Mouse (Mus musculus) thymus, postnatal 14 days (tissue): Measurements from ENCODE around the gene Vmn1r220.
"Not testable (repeated sequence)": the region's sequence is repeated elsewhere in the genome, so short reads cannot be mapped to it uniquely, and the experiment has no call there.

Experiments
- DNase-seq: peaks from one replicate; pipeline ENCODE4 v3.0.0; 2021

Vmn1r220 gene

DNA sequence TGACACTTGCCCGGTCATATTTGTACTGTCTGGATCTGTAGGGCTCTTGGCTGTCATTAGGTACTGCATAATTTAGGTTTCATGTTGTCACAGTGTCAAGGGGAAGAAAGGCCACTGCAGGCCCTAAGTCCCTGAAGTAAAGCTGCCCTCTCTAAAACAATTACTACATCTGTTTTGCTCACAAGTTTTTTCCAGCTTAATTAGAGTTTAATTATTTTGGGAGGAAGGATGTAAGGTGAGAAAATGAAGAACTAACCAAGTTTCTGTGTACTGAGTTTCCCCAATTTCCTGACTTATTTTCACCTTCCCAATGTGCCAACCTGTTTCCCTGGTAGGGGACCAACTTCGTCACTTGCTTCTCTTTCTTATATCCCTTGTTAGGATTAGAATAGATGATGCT lies at the start of gene Vmn1r220:
TSS of gene Vmn1r220 (minus strand) at position 101 of the 400 bp plus-strand sequence.
- no peak for DNase-seq

DNA sequence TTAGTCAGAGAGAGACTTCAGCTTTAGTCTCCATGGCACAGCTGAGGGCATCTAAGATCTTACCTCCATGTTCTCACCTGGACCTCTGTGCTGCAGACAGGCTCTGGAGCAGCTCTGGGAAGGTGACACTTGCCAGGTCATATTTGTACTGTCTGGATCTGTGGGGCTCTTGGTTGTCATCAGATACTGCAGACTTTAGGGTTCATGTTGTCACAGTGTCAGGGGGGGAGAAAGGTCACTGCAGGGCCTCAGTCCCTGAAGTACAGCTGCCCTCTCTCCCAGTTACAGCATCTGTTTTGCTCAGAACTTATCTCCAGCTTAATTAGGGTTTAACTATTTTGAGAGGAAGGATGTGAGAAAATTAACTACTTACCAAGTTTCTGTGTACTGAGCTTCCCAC lies 48.1 kb upstream of the Vmn1r220 start, which contains the start of gene Vmn1r222:
TSS of gene Vmn1r222 (minus strand) at position 101 of the 400 bp plus-strand sequence.
- not testable (repeated sequence) for DNase-seq

DNA sequence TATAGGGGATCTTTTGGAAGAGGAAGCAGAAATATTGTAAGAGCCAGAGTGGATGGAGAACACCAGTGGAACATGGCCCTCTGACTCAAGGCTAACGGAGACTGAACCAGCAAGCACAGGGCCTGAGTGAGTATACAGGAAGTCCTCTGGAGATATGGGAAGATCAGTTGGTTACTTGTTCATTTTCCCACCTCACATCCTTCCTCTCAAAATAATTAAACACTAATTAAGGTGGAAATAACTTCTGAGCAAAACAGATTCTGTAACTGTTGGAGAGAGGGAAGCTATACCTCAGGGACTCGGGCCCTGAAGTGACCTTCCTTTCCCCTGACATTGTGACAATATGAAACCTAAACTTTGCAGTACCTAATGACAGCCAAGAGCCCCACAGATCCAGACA lies 26.1 kb upstream of the Vmn1r220 start, which contains the start of gene Vmn1r221:
TSS of gene Vmn1r221 (plus strand) at position 301 of the 400 bp plus-strand sequence.
- not testable (repeated sequence) for DNase-seq

DNA sequence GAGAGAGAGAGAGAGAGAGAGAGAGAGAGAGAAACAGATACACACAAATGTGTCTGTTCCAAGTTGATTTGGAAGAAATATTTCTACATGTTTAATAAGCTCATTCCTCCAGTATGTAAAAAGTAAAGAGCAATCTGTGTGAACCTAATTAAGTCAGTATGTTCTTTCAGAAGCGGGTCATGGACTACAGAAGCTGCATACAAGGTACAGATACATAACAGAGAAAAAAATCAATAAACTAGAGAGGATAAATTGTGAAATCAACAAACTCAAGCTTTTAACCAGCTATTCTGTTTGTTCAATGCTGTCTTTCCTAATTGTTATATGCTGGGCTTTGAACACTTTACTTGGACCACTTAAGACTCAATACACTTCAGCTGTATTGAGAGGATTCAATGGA lies 16.1 kb upstream of the Vmn1r220 start:
- not testable (repeated sequence) for DNase-seq

GRCm38 (mm10) chr13:23166471-23166870 lies 21.3 kb downstream of the Vmn1r220 start:
- DNase-seq: not testable (repeated sequence)

GRCm38 (mm10) chr13:23159012-23159411 lies 28.8 kb downstream of the Vmn1r220 start, which contains the start of gene Vmn1r219:
Vmn1r219 (plus strand) TSS chr13:23159312.
- DNase-seq: no peak

DNA sequence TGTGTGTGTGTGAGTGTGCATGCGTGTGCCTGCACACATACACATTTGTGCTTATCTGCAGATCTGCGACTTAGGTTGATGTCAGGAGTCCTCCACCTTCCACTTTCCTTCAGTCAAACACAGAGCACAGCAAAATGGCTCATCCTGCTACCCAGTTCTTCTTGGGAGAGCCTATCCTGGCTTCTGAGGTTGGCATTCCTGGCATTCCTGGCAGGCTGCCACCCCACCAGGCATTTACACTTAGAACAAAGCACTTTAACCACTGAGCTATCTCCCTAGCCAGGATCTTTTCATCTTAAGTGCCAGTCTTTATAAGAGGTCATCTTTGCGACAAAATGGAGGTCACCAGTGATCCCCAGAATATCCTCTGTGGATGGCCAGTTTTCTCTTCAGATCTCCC lies 29.9 kb downstream of the Vmn1r220 start:
- DNase-seq: no peak

DNA sequence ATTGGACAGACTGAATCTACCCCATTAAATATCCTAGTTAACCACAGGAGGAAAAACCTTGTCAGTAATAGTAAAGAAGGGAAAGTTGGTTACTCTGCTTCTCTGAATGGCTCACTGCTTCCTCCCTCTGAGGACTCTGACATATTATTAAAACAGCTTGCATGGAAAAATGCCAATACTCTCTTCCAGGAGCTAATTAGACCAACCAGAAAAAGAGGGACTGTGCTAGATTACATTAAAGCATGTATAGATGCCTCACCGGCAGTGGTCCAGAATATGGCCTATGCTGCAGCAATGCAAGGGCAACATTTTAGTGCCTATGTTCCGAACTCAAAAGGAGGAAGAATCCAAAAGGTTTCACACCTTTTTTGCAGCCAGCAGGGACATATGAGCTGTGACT lies 48.9 kb downstream of the Vmn1r220 start:
- DNase-seq: no peak

GRCm38 (mm10) chr13:23133501-23133900 lies 54.3 kb downstream of the Vmn1r220 start:
- no peak for DNase-seq

GRCm38 (mm10) chr13:23133099-23133498 lies 54.7 kb downstream of the Vmn1r220 start, which contains the start of gene Vmn1r218:
Vmn1r218 (plus strand) TSS chr13:23133155.
- DNase-seq: no peak
